In genomic region chr15:80256242-80256641, GRCm38 (mm10) we compare ENCODE assay signal across 1 mouse cellular context.
TF ChIP-seq lines count a peak whose summit lies in the region.

No protein-coding gene starts in this region.

TF ChIP-seq in MEL, 35 proteins besides CTCF, POLR2A, EP300 and RAD21:
- TF ChIP-seq NRF1 (IDR thresholded peaks at IDR 0.05; ENCODE audit: insufficient read depth, low read depth, low read length, poor library complexity, severe bottlenecking) (no peak), RCOR1 (IDR thresholded peaks at IDR 0.05; ENCODE audit: low read depth, low read length) (no peak), ZNF384 (IDR thresholded peaks at IDR 0.05; ENCODE audit: low read depth, low read length) (no peak), JUND (IDR thresholded peaks at IDR 0.05; ENCODE audit: low read depth, low read length) (no peak)
TF ChIP-seq in MEL: peak in this region for 0.
